Mouse (Mus musculus) gastrocnemius, adult 8-10 months (tissue): ENCODE results near the gene Notch2. TPM values are rescaled to one million over a fixed set of nuclear protein-coding genes. Genes with fewer than 3 reads are reported as not detected.

Experiments used
- DNase-seq, 2 experiments: peaks; one replicate each; pipeline ENCODE4 v3.0.0; 2022; ENCODE audit warnings: low spot score in 2 of 2
- total RNA-seq, 4 experiments: library from RNA; stranded (reverse); gene quantifications; 2 replicates each; pipeline ENCODE4 v1.2.4; 2022

Notch2 gene
- total RNA-seq, 4 experiments from 2014 or later, result 5.6 to 7.9 (median 6.9) TPM

DNA sequence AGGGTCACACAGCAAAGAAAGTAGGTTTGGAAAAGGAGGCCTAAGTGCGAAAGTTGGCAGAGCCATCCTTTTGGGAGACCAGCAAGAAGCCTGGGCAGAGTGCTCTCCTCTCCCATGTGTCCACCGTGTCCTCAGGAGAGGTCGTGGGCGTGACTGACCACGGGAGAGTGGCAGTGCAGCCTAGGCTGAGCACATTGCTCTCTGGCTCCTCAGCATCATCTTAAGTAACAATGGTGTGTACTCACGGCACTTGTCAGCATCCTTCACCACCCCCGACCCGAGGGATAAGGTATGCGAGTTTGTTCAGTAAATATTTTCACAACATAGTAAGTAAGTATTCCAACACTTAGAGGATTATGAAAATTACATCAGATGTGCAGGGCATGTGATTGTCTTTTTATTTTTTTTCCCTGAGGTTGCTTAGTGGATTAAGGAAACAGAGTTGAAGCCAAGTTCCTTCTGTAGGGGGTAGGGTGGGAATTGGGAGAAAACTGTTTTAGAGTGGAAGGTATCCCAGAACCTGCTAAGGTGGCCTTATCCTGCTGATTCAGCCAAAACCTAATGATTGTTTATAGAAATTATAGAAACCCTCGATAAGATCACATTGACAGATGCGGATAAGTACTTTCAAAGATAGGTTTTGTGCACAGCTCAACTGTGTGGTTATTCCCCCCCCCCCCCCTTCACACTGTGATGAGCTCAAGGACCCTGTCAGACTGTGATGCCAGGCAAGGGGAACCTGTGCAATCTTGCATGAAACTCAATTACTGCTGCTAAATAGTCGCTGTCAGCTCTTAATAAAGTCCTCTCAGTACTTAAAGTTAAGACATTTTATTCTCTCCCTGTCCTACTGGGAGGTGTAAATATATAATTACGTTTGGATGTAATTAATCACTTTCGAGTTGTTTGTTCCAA is 37.4 kb downstream of the Notch2 start:
- DNase-seq, result no peak

DNA sequence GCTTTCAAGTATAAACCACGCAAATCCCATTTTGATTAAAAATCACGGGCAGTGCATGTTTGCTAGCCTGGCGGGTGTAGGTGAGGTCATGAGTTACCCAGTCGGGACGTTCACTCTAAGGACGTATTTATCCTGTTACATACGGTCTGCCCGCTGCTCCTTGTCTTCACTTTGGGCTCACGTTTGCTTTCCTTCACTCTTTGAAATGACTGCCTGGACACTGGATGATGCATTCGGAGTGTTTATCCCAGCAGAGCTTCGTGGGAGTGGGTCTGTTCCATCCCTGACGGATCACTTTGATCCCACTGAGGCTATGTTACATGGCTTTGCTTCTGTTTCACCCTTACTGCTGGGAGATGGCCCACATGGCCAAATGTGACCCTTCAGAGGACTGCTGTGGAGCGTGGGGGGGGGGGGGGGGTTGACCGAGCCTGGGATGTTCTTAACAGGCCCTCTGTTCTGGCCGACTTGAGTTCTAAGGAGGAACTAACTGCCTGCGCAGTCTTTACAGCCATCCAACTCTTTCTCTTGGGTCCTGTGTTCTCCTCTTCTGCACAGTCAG is 38.2 kb downstream of the Notch2 start:
- DNase-seq, result no peak

DNA sequence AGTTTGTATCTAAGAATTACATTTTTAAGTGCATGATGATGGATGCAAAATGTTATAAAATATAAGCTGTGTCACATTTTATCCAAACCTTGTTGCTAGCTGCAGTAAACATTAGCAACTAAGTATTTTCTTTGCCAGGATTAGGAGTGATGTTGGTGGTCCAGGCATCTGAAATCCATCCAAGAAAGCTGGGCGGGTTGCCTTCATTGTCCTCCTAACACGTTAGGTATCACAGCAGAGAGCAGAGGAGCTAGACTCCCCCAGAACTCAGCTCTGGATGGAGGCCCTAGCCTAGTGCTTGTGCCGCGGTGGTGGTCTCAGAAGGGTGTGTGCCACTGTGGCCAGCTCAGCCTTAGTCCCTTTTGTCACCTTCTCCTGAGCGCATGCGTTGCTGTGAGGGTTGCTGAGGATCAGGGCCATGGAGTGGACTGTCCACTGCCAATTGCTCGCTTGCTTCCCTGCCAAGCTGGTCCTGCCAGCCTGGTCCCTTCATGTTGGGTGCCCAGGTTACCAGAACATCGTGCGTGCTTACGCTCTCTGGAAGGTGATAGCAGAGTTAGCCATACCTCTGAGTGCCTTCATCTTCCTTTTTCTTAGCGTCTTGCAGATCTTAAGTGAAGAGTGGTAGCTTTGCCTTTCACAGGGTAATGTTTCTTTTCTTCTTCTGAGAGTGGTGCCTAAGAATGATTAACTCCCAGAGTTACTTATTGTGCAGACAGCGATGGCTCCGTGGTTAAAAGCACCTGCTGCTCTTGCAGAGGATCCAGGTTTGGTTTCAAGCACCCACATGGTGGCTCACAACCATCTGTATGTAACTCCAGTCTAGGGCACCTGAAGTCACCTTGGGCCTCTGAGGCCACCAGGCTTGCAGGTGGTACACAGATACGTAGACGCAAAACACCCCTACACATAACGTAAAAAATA is 39.4 kb downstream of the Notch2 start:
- DNase-seq, result peak in 1 of 2 experiments; percentile 39

GRCm38 (mm10) chr3:98053817-98054216 is 40.5 kb downstream of the Notch2 start:
- DNase-seq, result no peak

DNA sequence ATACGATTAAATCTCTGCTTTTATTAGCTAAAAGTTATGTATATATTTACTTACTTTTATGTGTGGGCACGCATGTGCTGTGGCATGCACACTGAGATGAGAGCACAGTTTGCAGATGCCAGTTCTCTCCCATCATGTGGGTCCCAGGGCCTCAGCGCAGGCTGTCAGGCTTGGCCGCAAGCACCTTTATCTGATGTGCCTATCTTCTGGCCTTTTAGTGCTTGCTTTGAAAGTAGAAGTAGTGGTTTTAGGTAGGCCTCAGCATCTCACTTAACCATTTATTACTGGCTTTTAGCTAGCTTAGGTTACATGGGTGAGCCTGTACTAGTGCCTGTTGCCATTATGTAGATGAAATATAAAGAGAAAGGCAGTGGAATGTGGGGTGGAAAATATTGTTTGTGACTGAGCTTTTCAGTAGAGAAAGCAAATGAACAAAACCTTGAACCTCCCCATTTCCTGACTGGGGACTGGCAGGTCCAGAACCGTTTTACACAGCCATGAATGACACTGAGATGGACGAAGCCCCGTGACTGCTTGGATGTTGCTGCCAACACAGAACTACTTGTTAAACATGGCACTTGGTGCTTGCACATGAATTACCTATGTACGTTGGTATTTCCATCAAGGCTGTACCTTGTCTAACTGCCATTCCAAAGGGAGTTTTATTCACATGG is 41.1 kb downstream of the Notch2 start:
- DNase-seq, result no peak

- DNase-seq, result no peak
Measured at GRCm38 (mm10) chr3:98055008-98055345, 41.6 kb downstream of the Notch2 start.

GRCm38 (mm10) chr3:98055808-98056728 is 42.7 kb downstream of the Notch2 start:
- DNase-seq, result no peak

DNA sequence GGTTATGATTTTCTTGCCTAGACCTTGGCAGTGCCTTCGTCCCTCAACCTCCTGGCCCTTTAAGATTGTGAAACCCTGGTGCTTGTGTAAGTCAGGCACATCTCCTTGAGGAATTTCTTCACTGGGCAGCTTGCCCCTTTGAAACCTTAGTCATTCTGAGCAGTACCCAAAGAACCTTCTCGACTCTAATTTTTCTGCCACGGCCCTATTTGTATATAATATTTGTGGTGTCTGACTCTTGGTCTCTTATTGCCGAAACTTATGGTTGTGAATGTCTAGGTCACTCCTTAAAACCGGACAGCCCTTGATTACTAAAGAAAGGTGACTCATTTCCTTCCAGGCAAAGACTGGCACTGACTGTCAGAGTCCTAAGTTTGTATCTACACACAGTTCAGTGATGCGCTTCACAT is 43.6 kb downstream of the Notch2 start:
- peak; percentile 60 to 70 for DNase-seq

DNA sequence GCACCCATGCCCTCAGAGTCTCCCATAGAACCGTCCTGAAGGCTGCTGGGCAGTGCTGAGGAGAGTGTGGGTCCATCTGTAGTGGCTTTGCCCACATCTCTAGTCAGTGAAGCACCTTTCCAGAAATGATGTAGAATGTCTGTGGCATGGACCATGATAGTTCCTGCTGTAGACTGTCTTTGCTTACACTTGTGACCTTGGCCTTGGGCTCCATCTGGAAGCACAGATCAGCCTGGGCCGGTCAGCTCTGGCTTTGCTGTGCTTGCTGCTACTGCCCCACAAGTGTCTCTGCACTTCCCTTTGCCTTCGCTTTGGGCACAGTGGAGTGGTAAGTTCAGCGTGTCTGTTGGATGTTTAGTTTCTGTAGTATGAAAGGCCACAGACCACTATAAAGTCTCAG is 45.7 kb downstream of the Notch2 start:
- no peak for DNase-seq

GRCm38 (mm10) chr3:98060981-98061660 is 47.8 kb downstream of the Notch2 start:
- DNase-seq, result no peak

- no peak for DNase-seq
Measured at GRCm38 (mm10) chr3:98061661-98062330, 48.5 kb downstream of the Notch2 start.

DNA sequence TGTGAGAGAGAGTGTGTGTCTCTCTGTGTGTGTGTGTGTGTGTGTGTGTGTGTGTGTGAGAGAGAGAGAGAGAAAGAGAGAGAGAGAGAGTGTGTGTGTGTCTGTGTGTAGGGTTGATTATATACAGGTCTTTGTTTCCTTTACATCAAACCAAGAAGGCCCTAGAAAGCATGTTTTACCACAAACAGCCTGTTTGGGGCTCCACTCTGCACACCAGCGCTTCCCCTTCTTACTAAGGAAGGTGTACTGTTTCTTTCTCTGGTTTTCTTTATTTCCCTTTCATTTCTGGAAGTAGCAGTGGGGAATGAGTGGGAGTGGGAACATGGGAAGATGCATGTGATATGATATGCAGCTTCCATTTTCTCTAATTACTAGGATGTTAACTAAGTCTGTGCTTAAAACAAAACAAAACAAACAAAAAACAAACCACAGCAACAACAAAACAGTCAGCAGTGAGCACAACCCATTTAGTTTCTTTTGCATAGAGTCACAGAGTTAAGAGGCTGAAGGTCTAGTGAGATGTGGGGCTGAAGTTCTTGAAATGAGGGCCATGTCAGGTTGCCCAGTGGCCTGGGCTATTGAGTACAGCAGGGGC is 49.4 kb downstream of the Notch2 start:
- no peak for DNase-seq

- peak in 1 of 2 experiments; percentile 43 for DNase-seq
Measured at GRCm38 (mm10) chr3:98063186-98063771, 50.0 kb downstream of the Notch2 start.

DNA sequence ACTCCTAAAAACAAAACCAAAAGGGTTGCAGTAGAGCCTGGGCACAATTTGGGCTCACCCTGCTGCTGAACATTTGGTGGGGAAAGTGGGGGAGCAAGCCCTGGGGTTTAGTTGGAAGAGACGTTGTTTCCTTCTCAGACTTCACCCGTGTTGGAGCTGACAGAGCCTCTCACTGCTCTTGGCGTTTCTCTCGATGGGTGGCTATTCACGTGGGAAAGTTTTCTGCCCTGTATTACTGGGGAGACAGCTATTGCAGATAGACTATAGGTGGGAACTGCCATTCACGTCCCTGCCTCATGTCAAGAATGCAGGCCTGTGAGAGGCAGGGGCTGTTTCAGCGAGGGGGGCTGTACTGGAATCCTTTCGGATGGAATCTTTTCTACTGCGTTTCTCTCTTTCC is 50.5 kb downstream of the Notch2 start:
- no peak for DNase-seq

GRCm38 (mm10) chr3:98065004-98065403 is 51.7 kb downstream of the Notch2 start:
- no peak for DNase-seq

DNA sequence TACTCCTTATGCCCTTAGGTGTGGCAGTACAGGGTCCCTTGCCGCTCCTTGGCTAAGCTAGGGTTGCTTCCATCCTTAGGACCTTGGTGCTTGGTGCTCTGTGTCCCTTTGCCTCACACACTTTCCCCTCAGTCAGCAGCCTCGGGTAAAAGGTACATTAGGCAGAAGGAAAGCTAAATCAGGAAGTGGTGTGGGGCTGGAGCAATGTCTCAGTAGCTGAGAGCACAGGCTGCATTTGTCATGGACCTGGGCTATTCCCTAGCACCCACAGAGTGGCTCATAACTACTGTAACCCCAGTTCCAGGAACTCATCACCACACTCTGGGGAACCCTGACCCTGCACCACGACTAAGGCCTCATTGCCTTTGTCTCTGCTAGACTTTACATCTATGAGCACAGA is 53.1 kb downstream of the Notch2 start:
- no peak for DNase-seq

DNA sequence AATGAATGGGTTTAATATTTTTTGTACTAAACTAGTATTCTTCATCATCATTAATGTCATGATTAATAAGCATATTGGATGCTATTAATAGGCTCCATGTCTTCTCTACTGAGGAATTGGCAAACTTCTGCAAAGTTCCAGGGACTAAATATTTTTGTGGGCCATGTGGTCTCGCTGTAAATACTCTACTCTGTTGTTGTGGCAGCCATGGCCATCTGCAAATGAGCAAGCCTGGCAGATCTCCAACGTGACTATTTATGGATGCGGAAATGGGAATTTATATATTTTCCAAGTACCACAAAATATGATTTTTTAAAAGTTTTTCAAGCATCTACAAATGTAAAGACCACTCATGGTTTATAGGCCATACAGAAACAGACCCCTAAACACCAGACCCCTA is 54.1 kb downstream of the Notch2 start:
- no peak for DNase-seq

- DNase-seq, result no peak
Measured at GRCm38 (mm10) chr3:98067852-98068491, 54.6 kb downstream of the Notch2 start.
